ENCODE assay signal across 22 mouse cellular contexts in genomic region chr11:23977096-23977495, GRCm38 (mm10).
A peak's percentile ranks its signal among the peaks of the same experiment; 100 is the strongest.
DNase-seq lines count a peak whose midpoint lies in the region; TF ChIP-seq lines count a peak whose summit lies in the region.
"Had no signal": no experiment of that assay in that cellular context is flagged by ENCODE, and none has a peak within 500 bp of the region (broad histone marks: within the 10 kb centered on the region; RNA-seq: fewer than 3 reads in every experiment).

No protein-coding gene starts in this region.

- no peak for TF ChIP-seq POLR2A in cortical plate, adult 2 months (IDR thresholded peaks at IDR 0.05; ENCODE audit: extremely low read depth, insufficient read depth, low read length)

- H3K4me1 ChIP-seq in cortical plate, adult 2 months (ENCODE audit: control insufficient read depth, insufficient read depth, low read length) = peaks cover 4% of the 10 kb centered on the region
- H3K4me1 ChIP-seq: embryonic facial prominence, embryonic 15.5 days; forebrain, embryonic 13.5 days; limb, embryonic 13.5 days; neural tube, embryonic 13.5 days had no signal

- H3K27ac ChIP-seq in cortical plate, adult 2 months (ENCODE audit: insufficient read depth, low read length) = 0 out of 2 replicates have a peak overlapping the region, but pooled peaks have one; percentile 39
- H3K27ac ChIP-seq: embryonic facial prominence, embryonic 15.5 days; forebrain, embryonic 13.5 days; hindbrain, postnatal 0 days; limb, embryonic 13.5 days; liver, embryonic 14.5 days; neural tube, embryonic 13.5 days had no signal

- DNase-seq in layer of hippocampus, adult 9-10 months (ENCODE audit: low spot score) = peak; percentile 52
- no peak for DNase-seq in layer of hippocampus, postnatal 10 days (ENCODE audit: low spot score in 2 of 2)
- DNase-seq in left cerebral cortex, adult 9 months (ENCODE audit: low spot score in 2 of 2) = peak; percentile 53 to 54
- DNase-seq in right cerebral cortex, postnatal 36 days (ENCODE audit: low spot score in 2 of 2) = peak; percentile 27 to 28
- DNase-seq in cerebellum, postnatal 36 days = no peak
- DNase-seq in cerebellum, adult 9-11 months = no peak
- DNase-seq: adrenal gland, postnatal 10 days; cerebellum, adult 2 months; embryo, embryonic 11 days; heart, adult 11 months; heart, postnatal 4 days; kidney, adult 11 months; kidney, postnatal 10 days; spleen, adult 18-20 months had no signal

- no peak overlapping the region for H3K4me3 ChIP-seq in cortical plate, adult 2 months (ENCODE audit: insufficient read depth, low read length)
- H3K4me3 ChIP-seq: embryonic facial prominence, embryonic 15.5 days; forebrain, embryonic 13.5 days; limb, embryonic 13.5 days; megakaryocyte, embryonic 14.5 days; neural tube, embryonic 13.5 days had no signal

- TF ChIP-seq CTCF in cortical plate, adult 2 months (IDR thresholded peaks at IDR 0.05; ENCODE audit: extremely low read depth, insufficient read depth, low read length) = no peak

Comparison
In these comparisons a context has a peak if more than half of its experiments do, and no peak if none do; other contexts are left out.
1. DNase-seq: peak in layer of hippocampus, adult 9-10 months (single experiment), left cerebral cortex, adult 9 months (2 of 2) and right cerebral cortex, postnatal 36 days (2 of 2); none in layer of hippocampus, postnatal 10 days (0 of 2), cerebellum, postnatal 36 days (0 of 2) and cerebellum, adult 9-11 months (single experiment).